Mouse (Mus musculus) testis, adult 2 months (tissue): ENCODE results near the gene Prkar1a. TPM values are rescaled to one million over a fixed set of nuclear protein-coding genes. Genes with fewer than 3 reads are reported as not detected.

Experiments used
- H3K27ac ChIP-seq: fragments of 200-500 bp; 2 replicates; pipeline ENCODE4 v1.5.1; 2012; ENCODE audit warnings: low read depth, low read length; ENCODE audit not compliant: control insufficient read depth, insufficient read depth
- H3K27me3 ChIP-seq: fragments of 200-500 bp; 2 replicates; pipeline ENCODE4 v1.6.1; 2012; ENCODE audit warnings: mild to moderate bottlenecking, low read length, moderate library complexity; ENCODE audit not compliant: control insufficient read depth, insufficient read depth
- H3K36me3 ChIP-seq: fragments of 200-500 bp; 2 replicates; pipeline ENCODE4 v1.6.1; 2012; ENCODE audit warnings: mild to moderate bottlenecking, low read length; ENCODE audit not compliant: control insufficient read depth, insufficient read depth
- H3K4me1 ChIP-seq: fragments of 200-500 bp; 2 replicates; pipeline ENCODE4 v1.6.1; 2012; ENCODE audit warnings: low read length; ENCODE audit not compliant: control insufficient read depth, insufficient read depth
- H3K4me3 ChIP-seq: fragments of 200-500 bp; 2 replicates; pipeline ENCODE4 v1.5.1; 2012; ENCODE audit warnings: low read depth, mild to moderate bottlenecking, low read length, moderate library complexity, mixed read lengths; ENCODE audit not compliant: control insufficient read depth
- CTCF ChIP-seq: fragments of 200-500 bp; IDR thresholded peaks from 2 replicates; pipeline ENCODE4 v1.5.1; 2012; ENCODE audit warnings: low read depth, mild to moderate bottlenecking, inconsistent platforms, low read length, moderate library complexity; ENCODE audit not compliant: control insufficient read depth, insufficient read depth, insufficient replicate concordance
- POLR2A ChIP-seq: fragments of 200-500 bp; IDR thresholded peaks from 2 replicates; pipeline ENCODE4 v1.6.1; 2012; ENCODE audit warnings: low read depth, mild to moderate bottlenecking, inconsistent platforms, low read length, moderate library complexity; ENCODE audit not compliant: control insufficient read depth
- polyA plus RNA-seq: library from polyadenylated mRNA; depleted of rRNA; stranded (reverse); fragments of >200 nt; gene quantifications from 2 replicates; pipeline ENCODE4 v1.2.3, GENCODE M21; 2012

The Prkar1a gene
- polyA plus RNA-seq, 1 experiment, result 74.1 TPM

DNA sequence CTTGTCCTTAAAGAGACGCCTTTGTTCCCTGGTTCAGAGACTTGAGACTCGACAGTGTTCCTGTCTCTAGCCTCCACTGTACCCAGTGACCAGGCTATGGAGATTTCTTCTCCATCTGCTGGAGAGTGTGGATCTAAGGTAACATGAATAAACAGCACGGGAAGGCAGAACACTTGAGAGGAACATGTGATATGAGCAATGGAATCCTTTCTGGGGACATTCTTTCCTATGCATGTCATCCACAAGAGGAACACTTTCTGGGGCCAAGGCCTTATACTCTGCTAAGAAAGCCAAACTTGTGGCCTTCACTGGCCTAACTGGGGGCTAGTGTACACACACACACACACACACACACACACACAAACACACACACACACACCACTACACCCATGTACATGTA, 32.4 kb downstream of the Prkar1a start:
- no peaks in the 10 kb centered on the region for H3K27me3 ChIP-seq
- H3K4me3 ChIP-seq, result no peak overlapping the region

GRCm38 (mm10) chr11:109682221-109682620, 33.0 kb downstream of the Prkar1a start:
- no peak overlapping the region for H3K27ac ChIP-seq
- no peaks in the 10 kb centered on the region for H3K27me3 ChIP-seq
- H3K36me3 ChIP-seq, result no peaks in the 10 kb centered on the region
- TF ChIP-seq CTCF (no peak), POLR2A (no peak)
- H3K4me1 ChIP-seq, result peaks cover 2% of the 10 kb centered on the region; the same call in 1 of the 2 replicates
- no peak overlapping the region for H3K4me3 ChIP-seq

More for the DNA sequence above, 32.4 kb downstream of the Prkar1a start:
- 0 out of 2 replicates have a peak, but pooled peaks cover 2% of the 10 kb centered on the region for H3K4me1 ChIP-seq
- H3K27ac ChIP-seq, result no peak overlapping the region
- TF ChIP-seq POLR2A (no peak), CTCF (no peak)
- H3K36me3 ChIP-seq, result no peaks in the 10 kb centered on the region

DNA sequence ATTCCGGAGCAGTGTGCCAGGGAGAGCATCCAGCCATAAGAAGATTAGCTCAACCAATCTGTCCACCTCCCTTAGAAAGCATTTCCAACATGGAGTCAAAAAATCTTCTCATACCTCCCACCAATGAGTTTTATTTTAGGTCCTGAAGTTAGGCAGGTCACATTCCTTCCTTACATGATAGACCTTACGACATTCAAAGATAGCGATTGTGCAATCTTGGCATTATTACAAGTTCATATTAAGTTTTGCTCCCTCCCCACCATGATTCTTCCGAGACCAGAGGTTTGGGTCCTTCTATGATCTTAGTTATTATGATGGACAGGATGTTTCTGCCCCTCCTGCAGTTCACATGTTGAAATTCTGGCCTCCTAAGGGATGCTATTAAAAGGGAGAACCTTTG, 40.3 kb downstream of the Prkar1a start:
- Histone ChIP-seq H3K4me3 (no peak overlapping the region), H3K36me3 (no peaks in the 10 kb centered on the region), H3K27ac (no peak overlapping the region), H3K27me3 (no peaks in the 10 kb centered on the region), H3K4me1 (peaks cover 3% of the 10 kb centered on the region; the same call in 1 of the 2 replicates)
- TF ChIP-seq POLR2A, result no peak
- no peak for TF ChIP-seq CTCF

GRCm38 (mm10) chr11:109692737-109693136, 43.5 kb downstream of the Prkar1a start:
- Histone ChIP-seq H3K4me1 (0 out of 2 replicates have a peak, but pooled peaks cover 2% of the 10 kb centered on the region), H3K4me3 (peak overlapping the region; percentile 30), H3K27ac (no peak overlapping the region), H3K36me3 (no peaks in the 10 kb centered on the region), H3K27me3 (no peaks in the 10 kb centered on the region)
- no peak for TF ChIP-seq POLR2A
- TF ChIP-seq CTCF, result no peak

GRCm38 (mm10) chr11:109696519-109696918, 47.3 kb downstream of the Prkar1a start:
- H3K4me1 ChIP-seq, result 0 out of 2 replicates have a peak, but pooled peaks cover 2% of the 10 kb centered on the region
- no peaks in the 10 kb centered on the region for H3K36me3 ChIP-seq
- H3K27ac ChIP-seq, result no peak overlapping the region
- H3K4me3 ChIP-seq, result no peak overlapping the region
- no peaks in the 10 kb centered on the region for H3K27me3 ChIP-seq
- TF ChIP-seq POLR2A, result no peak

- Histone ChIP-seq H3K36me3 (no peaks in the 10 kb centered on the region), H3K4me1 (0 out of 2 replicates have a peak, but pooled peaks cover 2% of the 10 kb centered on the region), H3K27ac (no peak overlapping the region), H3K27me3 (no peaks in the 10 kb centered on the region), H3K4me3 (no peak overlapping the region)
- TF ChIP-seq POLR2A (no peak), CTCF (no peak)
Measured at GRCm38 (mm10) chr11:109697089-109697643, 48.0 kb downstream of the Prkar1a start.

- Histone ChIP-seq H3K4me3 (no peak overlapping the region), H3K27me3 (no peaks in the 10 kb centered on the region), H3K36me3 (no peaks in the 10 kb centered on the region), H3K4me1 (no peaks in the 10 kb centered on the region), H3K27ac (no peak overlapping the region)
- TF ChIP-seq POLR2A (no peak), CTCF (no peak)
Measured at GRCm38 (mm10) chr11:109698740-109699139, 49.5 kb downstream of the Prkar1a start.
